8 mouse cellular contexts compared by ENCODE assay signal in the genomic region with DNA sequence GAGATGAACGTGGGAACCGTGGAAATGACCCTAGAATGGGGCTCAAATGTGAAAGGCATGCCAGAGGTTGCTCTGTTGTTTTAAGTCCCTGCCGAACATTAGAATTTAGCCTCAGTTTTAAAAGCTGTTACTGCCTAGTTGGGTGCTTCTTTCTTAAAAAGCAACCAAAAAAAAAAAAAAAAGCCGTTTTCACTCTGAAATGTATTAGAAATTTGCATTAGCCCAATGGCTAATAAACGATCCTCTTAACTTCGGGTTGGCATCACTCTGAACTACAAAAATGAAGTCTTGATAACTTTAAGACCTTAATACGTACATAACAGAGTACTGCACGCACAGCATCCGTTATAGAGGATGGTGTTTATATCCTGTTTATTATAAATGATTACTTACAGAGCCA. TPM values are rescaled to one million over a fixed set of nuclear protein-coding genes. Genes with fewer than 3 reads are reported as not detected.
DNase-seq lines count a peak whose midpoint lies in the region; ATAC-seq and TF ChIP-seq lines count a peak whose summit lies in the region.

No protein-coding gene starts in this region.

- H3K9ac ChIP-seq in kidney, postnatal 0 days (ENCODE audit: low read depth, low read length) = peak overlapping the region; percentile 96

- peak overlapping the region; percentile 94 for H3K4me3 ChIP-seq in kidney, postnatal 0 days (replicated peaks; ENCODE audit: low read depth, low read length)
- H3K4me3 ChIP-seq in brown adipose tissue, adult 24 weeks (ENCODE audit: insufficient read depth, low read depth, low read length) = peak overlapping the region; percentile 87

- H3K27ac ChIP-seq in kidney, postnatal 0 days = peak overlapping the region; percentile 97
- no peak overlapping the region; the same call in 1 of the 2 replicates for H3K27ac ChIP-seq in brown adipose tissue, adult 24 weeks (replicated peaks; ENCODE audit: low read depth, low read length)

- no peaks in the 10 kb centered on the region for H3K27me3 ChIP-seq in kidney, postnatal 0 days (ENCODE audit: insufficient read depth, low read length)

- no peak for ATAC-seq in kidney, postnatal 0 days (replicated peaks; ENCODE audit: low FRiP score, low read depth)
- peak; percentile 29 for ATAC-seq in inflammation-experienced regulatory T-cells, adult 6 months

- no peak for DNase-seq in kidney, postnatal 0 days (ENCODE audit: low spot score)
- no peak for DNase-seq in kidney, postnatal 25 days
- DNase-seq in naive thymus-derived CD4-positive, alpha-beta T cell, adult 2 months (ENCODE audit: low read depth) = peak; percentile 43
- DNase-seq in left cerebral cortex, postnatal 14 days (ENCODE audit: low spot score in 2 of 2) = no peak
- no peak for DNase-seq in adipocyte (ENCODE audit: low spot score)
- no peak for DNase-seq in cerebellum, postnatal 36 days

- H3K4me1 ChIP-seq in kidney, postnatal 0 days (replicated peaks; ENCODE audit: insufficient read depth, low read length) = no peaks in the 10 kb centered on the region
- no peaks in the 10 kb centered on the region for H3K4me1 ChIP-seq in brown adipose tissue, adult 24 weeks (ENCODE audit: control insufficient read depth, insufficient read depth, insufficient read length, low read length)

- no peaks in the 10 kb centered on the region for H3K36me3 ChIP-seq in kidney, postnatal 0 days (ENCODE audit: insufficient read depth, low read length)

- peak overlapping the region; percentile 93 for H3K4me2 ChIP-seq in kidney, postnatal 0 days (ENCODE audit: low read length)

- WGBS in kidney, postnatal 0 days = 5% methylated on average over 9 of the region's 9 CpGs

- intact Hi-C loops in left cerebral cortex, postnatal 14 days (cut with DNase I) = loop anchor here (5.0 kb wide), 1 partner anchor 65 kb away; no protein-coding TSS in a partner anchor

- TF ChIP-seq CTCF in kidney, postnatal 0 days (IDR thresholded peaks at IDR 0.05; ENCODE audit: low read depth) = no peak

- no peaks in the 10 kb centered on the region for H3K9me3 ChIP-seq in kidney, postnatal 0 days (replicated peaks; ENCODE audit: low read length)

RNA-seq across cellular contexts. Expression of a gene that starts 1.7 kb away (rescaled TPM):
- polyA plus RNA-seq in kidney, postnatal 0 days (2015; fragmentation: Nextera tagmentation; extraction: Ambion mirVana) = 56.2 and 60.3 TPM in 2 replicates
- polyA plus RNA-seq in brown adipose tissue, adult 24 weeks (2012; ENCODE audit: insufficient read depth, insufficient read length, missing spikeins) = 20.0 and 24.1 TPM in 2 replicates
- polyA plus RNA-seq in inflammation-experienced regulatory T-cells, adult 6 months (2017; shearing (Covaris generic)) = 10 to 100 TPM; 51.8 to 74.2 (median 57.7) TPM
- total RNA-seq in left cerebral cortex, postnatal 14 days (2021) = 10 to 100 TPM; 25.5 to 26.1 TPM

RNA-seq across cellular contexts. Expression of a gene that starts 54.4 kb away (rescaled TPM):
- polyA plus RNA-seq in kidney, postnatal 0 days (2015; fragmentation: Nextera tagmentation; extraction: Ambion mirVana) = 0.76 and 0.88 TPM in 2 replicates
- not detected in 2 replicates for polyA plus RNA-seq in brown adipose tissue, adult 24 weeks (2012; ENCODE audit: insufficient read depth, insufficient read length, missing spikeins)
- 1 to 10 TPM in 1 of 3 experiments, under 1 TPM in 1, not detected in 1; 0.78 to 1.2 TPM for polyA plus RNA-seq in inflammation-experienced regulatory T-cells, adult 6 months (2017; shearing (Covaris generic))
- not detected for total RNA-seq in left cerebral cortex, postnatal 14 days (2021)
